Mouse (Mus musculus) CD4-positive helper T cell, adult 2 months (primary cell): ENCODE measurements at regions not wholly inside any gene's neighbourhood (a gene's known extent, or its start where the extent isn't known, plus 50 kb on each side); places are given as distances from the start of the nearest gene placed in this dataset.

ENCODE experiments used
- DNase-seq: peaks from one replicate; pipeline ENCODE4 v3.0.0-alpha.2; 2012; ENCODE audit warnings: low read depth, missing footprints, low spot score

DNA sequence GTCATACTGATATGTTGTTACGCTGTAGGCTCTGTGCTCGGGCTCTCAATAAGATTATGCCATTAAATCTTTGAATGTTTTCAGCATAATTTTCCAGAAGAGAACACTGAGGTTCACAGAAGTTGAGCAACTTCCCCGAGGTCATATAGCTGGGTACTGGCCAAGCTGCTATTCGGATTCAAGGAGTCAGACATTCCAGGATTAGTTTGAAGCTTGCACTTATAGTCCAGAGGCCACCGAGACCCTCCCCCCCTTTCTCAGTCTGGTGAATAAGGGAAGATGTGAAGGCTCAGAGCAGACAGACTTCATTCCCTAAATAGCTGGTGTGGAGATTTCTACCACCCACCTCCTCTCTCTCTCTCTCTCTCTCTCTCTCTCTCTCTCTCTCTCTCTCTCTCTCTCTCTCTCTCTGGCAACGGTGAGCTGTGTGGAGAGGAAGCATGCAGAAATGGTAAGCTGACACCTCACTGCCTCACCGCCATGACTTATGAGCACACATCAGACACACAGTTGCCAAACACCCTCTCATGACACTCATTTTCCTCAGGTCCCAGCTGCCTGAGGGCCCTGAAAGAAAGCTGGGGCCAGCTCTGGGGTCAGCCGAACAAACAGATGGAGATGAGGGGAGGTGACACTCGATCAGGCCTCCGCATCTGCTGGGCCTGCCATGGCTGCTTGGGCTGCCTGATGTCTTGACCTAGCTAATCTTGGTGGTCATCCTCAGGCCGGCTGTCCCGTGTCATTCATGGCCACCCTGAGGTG is 107.0 kb upstream of the Pdzrn3 start:
- DNase-seq = no peak

DNA sequence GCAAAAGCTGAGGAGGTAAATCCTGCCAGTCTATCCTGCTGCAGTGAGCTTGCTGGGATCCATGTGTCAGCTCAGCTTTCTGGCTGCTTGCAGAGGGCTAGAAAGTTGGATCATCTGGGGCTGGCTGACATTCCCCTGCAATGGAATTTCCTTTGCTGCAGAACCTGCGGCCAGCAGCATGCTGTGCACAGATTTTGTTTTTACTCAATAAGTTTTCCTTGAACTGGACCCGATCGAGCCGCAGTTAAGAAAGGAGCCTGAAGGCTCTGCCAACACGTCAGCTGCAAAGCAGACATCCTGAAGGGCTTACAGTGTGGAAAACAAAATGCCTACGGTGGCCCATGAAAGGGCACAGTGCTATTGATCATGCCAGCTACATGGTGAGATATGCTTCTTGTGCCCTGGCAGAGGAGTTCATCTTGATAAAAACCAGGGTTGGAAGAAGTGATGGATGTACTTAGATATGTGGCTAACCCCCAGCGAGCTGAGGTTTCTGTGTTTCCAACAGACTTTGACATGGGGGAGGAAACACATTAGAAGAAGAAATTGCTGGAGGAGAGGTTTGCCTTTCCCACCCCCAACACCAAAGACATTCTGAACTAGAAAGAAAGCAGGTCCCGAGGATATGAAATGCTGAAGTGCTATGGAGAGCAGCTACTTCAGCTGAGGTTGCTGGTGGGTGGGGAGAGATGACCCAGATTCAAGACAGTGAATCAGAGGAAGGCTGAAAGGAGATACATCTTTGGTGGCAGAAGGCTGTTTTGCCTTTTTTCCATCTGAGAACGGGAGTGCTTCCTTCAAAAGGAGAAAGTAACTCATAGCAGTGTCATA is 105.2 kb upstream of the Pdzrn3 start:
- DNase-seq = no peak

GRCm38 (mm10) chr6:101473956-101474355 is 96.3 kb upstream of the Pdzrn3 start:
- DNase-seq = no peak

DNA sequence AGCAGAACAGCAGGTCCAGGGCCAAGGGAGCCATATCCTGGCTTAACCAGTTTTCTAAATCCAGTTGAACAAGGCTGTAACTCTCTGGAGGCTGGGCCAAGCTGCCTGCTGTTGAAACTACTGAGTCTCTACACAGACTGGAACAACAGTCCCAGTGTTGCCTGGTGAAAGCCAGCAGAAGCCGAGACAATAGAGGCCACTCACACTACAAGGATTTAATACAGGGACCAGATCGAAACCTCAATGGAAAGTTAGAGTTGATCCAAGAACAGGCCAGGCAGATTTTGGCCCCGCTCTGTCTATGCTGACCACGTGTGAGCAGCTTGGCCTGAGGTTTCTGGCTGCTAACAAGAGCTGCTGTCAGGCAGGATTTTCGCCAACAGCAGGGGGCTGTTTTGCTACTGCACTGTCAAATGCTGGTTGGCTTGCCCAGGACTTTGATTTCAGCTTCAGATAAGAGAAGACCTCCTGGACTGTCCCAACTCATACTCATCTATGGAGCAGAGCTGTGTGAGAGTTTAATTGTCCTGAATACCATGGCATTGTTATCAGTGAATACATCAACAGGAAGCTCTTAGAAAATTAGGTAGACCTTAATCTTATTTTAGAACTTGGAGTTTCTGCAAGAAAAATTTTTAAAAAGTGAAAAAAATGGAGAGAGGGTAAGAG is 95.7 kb upstream of the Pdzrn3 start:
- no peak for DNase-seq

GRCm38 (mm10) chr6:101464910-101465309 is 87.2 kb upstream of the Pdzrn3 start:
- no peak for DNase-seq

- DNase-seq = no peak
These were observed 86.2 kb upstream of the Pdzrn3 start for GRCm38 (mm10) chr6:101463812-101464320.

DNA sequence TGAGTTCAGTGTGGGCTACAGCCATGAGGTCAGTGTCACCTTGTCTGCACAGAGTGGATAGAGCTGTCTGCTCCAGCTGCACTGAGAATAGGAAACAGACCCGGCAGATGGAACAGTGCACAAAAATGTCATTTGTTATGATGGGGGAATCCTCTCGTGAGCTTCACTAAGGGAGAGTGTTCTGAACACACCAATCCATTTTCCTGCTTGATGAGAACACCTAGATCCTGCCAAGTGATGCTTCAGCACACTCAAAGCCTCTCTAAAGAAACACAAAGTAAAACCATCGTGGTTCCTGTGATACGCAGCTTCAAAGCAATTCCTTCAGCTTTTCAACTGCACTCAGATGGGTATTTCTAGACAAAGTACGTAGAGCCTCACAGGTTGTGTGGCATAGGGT is 69.0 kb upstream of the Pdzrn3 start:
- DNase-seq = no peak

- DNase-seq = no peak
These were observed 68.6 kb upstream of the Pdzrn3 start for GRCm38 (mm10) chr6:101446316-101446715.

DNA sequence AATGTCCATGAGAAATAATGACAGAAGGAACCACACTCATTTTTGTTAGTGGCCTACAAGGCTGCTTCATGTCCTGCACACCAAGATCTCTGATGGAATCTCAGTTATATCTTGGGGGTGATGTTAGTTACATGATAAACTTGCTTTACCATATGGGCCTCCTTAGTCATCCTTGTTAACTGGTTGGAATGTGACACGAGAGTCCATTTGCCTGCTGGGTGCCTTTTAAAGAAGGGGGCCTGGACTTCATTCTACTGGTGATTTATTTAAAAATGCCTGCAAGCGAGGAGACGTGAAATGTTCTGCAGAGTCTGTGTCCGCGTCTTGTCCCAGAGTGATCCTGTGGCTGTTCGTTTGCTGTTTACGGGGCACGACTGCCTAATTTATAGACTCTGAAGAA is 55.1 kb upstream of the Pdzrn3 start:
- DNase-seq = no peak

- DNase-seq = no peak
These were observed 51.9 kb upstream of the Pdzrn3 start for GRCm38 (mm10) chr6:101429634-101430033.
